Mouse (Mus musculus) right cerebral cortex, postnatal 4 days (tissue): ENCODE measurements around the gene Lrrc32.

Experiments
- DNase-seq: peaks from one replicate; pipeline ENCODE4 v3.0.0-alpha.2; 2022

Gene Lrrc32

DNA sequence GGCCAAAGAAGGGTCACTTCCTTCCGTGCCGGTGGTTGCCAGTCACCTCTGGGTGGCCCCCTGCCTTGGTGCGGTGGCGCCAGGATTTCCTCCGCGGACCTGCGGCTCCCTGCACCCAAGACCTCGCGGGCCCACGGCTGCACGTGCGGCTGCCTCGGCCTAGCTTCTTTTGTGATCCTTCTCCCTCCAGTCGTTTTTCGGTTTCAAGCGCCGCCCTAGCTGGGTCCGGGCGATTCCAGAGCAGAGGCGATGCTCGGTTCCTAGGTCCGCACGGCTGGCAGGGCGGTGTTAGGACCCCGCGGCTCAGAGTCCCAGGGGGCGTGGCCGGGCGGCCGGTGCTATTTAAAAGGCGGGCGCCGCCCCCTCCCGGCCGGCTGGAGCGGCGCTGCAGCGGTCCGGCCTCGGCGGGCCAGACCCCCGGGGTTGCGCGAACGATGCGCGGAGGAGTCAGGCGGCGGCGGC, 571 bp downstream of the Lrrc32 start:
- peak; percentile 81 for DNase-seq

- no peak for DNase-seq
These were observed 1.2 kb downstream of the Lrrc32 start for GRCm38 (mm10) chr7:98490328-98490727.

GRCm38 (mm10) chr7:98490911-98491310, 1.8 kb downstream of the Lrrc32 start:
- DNase-seq: no peak

DNA sequence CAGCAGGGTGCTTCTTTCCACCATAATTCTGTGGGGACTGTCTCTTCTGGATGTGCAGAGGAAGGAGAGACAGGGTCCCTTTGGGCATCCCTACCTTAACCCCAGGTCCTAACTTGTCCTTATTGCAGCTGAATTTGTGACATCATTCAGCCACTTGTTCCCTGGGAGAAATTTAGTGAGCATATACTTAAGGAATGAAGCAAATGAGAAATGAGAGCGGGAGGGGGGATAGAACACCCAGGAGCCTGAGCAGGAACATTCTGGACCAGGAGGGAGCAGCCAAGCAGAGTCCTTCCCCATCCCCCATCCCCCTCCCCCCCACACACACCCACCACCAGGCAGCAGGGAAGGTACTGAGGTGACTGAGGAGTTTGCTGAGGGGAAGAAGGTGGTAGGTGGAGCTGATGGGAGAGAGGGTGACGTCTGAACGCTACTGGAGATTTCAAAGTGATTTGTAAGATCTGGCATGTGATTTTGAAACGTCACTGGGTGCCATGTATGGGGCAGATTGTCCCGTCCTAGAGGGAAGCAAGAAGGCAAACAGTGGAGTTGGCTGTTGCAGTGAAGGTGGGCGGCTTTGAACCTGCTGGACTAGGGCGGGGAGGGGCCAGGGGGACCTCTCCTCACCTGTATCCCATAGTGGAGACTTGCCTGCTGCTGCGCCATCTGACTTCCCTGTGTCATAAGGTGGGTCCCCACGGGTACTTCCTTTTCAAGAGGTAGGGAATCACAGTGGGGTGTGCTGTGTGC, 2.5 kb downstream of the Lrrc32 start:
- DNase-seq: no peak

DNA sequence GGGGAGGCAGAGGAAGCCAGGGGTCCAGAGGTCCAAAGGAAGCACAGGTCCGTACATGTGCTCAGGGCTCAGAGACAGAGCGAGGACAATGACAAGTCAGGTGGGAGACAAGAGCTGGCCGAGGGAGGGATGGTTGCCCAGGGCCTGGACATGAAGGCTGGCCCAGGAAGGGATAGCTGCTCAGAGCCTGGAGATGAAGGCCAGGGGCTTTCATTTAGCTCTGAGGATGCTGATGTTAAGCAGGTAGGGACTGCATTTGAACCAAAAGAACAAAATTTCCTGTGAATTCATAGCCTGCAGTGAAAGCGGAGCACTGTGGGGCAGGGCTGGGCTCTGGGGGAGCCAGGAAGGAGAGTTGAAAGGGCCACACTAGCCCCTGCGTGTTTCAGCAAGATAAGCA, 3.2 kb downstream of the Lrrc32 start:
- no peak for DNase-seq

GRCm38 (mm10) chr7:98493307-98493706, 4.2 kb downstream of the Lrrc32 start:
- no peak for DNase-seq

GRCm38 (mm10) chr7:98493901-98494480, 4.9 kb downstream of the Lrrc32 start:
- DNase-seq: no peak

DNA sequence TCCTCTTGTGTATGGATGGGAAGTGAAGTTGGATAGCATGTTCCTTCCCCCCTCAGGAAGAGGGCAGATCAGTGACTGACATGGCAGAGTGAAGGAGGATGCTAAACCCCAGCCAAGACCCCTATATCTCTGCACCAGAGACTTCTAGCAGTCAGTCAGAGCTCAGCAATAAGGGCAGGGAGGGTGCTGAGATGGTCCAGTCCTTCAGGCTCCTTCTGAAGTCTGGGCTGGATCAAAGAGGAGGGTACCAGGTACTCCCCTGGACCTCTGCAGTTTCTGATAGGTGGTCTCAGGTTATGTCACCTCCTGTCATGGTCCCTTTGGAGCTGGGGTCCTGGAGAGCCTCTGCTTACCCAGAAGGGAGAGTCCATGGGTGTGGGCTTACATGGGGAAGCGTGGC, 6.5 kb downstream of the Lrrc32 start:
- DNase-seq: no peak

- DNase-seq: no peak
These were observed 8.4 kb downstream of the Lrrc32 start for GRCm38 (mm10) chr7:98497451-98497850.

DNA sequence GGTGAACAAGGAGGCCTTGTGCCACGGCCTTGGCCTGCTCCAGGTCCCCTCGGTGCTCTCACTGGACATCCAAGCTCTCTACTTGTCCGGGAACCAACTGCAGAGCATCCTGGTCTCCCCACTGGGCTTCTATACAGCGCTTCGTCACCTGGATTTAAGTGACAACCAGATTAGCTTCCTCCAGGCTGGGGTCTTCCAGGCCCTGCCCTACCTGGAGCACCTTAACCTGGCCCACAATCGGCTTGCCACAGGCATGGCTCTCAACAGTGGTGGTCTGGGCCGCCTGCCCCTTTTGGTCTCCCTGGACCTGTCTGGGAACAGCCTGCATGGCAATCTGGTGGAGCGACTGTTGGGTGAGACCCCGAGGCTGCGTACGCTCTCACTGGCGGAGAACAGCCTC, 9.0 kb downstream of the Lrrc32 start:
- DNase-seq: no peak

DNA sequence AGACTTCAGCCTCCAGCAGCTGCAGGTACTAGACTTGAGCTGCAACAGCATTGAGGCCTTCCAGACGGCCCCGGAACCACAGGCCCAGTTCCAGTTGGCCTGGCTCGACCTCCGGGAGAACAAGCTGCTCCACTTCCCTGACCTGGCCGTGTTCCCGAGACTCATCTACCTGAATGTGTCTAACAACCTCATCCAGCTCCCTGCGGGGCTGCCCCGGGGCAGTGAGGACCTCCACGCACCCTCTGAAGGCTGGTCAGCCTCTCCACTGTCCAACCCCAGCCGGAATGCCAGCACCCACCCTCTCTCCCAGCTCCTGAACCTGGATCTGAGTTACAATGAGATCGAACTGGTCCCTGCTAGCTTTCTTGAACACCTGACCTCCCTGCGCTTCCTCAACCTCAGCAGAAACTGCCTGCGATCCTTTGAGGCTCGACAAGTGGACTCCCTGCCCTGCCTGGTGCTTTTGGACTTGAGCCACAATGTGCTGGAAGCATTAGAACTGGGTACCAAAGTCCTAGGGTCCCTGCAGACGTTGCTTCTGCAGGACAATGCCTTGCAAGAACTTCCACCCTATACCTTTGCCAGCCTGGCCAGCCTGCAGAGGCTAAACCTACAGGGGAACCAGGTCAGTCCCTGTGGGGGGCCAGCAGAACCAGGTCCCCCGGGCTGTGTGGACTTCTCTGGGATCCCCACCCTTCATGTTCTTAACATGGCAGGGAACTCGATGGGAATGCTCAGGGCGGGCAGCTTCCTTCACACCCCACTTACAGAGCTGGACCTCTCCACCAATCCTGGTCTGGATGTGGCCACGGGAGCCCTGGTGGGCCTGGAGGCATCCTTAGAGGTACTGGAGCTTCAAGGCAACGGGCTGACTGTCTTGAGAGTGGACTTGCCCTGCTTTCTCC, 9.8 kb downstream of the Lrrc32 start:
- no peak for DNase-seq

DNA sequence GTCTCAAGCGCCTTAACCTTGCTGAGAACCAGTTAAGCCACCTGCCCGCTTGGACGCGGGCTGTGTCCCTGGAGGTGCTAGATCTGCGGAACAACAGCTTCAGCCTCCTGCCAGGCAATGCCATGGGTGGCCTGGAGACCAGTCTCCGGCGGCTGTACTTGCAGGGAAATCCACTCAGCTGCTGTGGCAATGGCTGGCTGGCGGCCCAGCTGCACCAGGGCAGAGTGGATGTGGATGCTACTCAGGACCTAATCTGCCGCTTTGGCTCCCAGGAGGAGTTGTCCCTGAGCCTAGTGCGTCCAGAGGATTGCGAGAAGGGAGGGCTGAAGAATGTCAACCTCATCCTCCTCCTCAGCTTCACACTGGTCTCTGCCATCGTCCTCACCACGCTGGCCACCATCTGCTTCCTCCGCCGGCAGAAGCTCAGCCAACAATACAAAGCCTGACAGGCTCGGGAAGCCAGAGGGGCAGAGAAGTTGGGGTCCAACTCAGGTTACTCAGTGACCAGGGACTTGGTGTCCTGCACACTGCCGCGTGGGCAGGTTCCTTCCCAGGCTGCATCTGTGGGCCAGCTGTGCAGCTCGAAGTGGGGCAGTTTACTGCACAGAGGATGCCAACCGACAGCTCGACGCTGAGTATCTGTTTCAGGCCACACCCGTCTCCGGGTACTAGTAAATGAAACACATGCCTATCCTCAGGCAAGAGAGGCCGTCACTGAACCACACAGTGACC, 10.6 kb downstream of the Lrrc32 start:
- DNase-seq: no peak

- DNase-seq: no peak
These were observed 11.4 kb downstream of the Lrrc32 start for GRCm38 (mm10) chr7:98500470-98500869.

- DNase-seq: no peak
These were observed 12.0 kb downstream of the Lrrc32 start for GRCm38 (mm10) chr7:98501078-98501477.

DNA sequence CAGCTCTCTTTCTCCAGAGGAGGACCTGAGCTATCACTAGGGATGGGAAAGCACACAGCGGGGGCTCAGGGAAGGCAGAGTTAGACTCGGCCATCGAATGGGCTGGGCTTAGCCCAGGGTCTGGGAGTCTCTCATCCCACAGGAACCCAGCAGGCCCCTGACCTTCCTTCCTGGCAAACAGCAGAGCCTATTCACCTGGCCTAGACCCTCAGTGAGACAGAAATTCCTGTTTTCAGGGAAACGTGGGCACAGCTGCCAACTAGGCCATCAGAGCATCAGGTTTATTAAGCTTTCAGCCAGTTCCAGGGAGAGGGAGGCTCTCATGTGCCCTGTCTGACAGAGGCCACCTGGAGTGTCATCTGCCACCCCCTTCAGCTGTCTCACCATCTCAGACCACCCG, 13.8 kb downstream of the Lrrc32 start:
- DNase-seq: no peak

GRCm38 (mm10) chr7:98503951-98504647, 15.0 kb downstream of the Lrrc32 start:
- no peak for DNase-seq

GRCm38 (mm10) chr7:98504726-98505314, 15.7 kb downstream of the Lrrc32 start:
- DNase-seq: no peak

DNA sequence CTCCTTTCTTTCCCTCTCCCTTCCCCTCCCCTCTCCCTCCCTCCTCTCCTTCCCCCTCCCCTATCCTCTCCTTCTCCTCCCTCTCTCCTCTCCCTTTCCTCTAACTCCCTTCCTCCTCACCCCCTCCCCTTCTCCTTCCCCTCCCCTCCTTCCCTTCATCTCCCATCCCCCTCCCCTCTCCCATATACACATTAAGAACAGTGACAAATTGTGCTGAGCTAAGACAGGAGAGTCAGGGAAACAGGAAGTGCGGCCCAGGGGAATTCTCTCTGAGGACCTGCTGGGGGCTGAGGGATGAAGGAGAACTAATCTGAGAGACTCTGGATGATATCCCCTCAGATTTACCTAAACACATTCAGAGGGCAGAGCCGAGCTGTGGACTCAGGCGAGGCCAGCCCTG, 16.6 kb downstream of the Lrrc32 start:
- no peak for DNase-seq

DNA sequence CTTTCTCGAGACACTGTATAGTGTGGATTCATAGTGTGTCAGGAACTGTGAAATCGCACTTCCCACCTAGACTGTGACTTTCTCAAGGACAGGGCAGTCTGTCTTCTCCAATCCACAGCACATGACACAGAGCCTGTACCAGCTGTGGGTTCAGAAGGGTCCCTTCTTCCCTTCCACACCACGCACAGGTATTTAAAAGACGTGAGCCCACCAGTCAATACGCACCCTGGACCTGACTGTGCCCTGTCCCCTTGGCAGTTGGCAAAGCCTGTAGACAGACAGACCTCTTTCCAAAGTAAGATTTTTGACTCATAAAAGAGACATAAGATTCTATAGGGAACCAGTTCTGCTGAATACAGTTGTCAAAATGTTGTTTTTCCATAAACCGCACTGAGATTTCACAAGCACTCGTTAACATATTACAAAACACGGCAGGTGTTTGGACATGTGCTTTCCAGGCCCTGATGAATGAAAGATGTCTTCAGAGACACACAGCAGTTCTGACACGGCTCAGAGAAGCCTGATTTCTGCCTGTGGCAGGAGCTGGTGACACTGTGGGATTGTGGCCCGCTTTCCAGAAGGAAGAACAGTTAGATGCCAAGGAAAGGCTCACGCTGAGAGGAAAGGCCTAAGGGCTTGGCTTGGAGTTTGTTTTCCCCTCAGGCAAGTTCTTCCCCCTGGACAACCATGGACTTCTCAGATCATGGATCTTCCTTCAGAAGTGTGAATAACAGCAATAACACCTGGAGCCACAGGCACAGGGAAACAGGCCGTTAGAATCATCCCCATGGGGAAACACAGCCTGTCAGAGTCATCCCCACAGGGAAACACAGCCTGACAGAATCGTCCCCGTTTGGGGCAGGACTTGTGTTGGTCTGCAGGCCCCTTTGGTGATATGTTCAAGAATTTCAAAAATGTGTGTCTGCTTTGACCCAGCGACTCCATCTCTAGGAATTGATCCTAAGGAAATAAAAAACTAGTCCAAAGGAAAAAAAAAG, 22.2 kb downstream of the Lrrc32 start:
- DNase-seq: no peak

- DNase-seq: no peak
These were observed 24.2 kb downstream of the Lrrc32 start for GRCm38 (mm10) chr7:98513251-98513650.

DNA sequence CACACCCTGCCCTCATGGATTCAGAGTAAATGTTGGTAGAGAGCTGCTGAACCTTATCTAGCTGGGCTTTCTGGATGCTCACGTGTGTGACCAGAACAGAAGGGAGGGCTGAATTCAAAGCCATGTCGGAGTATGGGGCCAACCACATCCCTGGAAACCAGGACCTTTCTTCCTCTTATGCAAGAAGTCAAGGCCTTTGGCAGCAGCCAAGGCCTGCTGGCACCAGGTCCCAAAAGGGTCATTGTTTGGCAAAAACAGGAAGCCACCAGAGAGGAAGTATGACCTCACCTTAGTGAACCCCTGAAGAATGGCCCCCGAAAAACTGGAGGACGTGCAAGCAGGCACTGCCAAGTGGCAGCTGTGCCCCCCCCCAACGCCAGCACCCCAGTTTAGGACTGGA, 33.5 kb downstream of the Lrrc32 start:
- DNase-seq: no peak
